Mouse (Mus musculus) gastrocnemius, adult 8-10 months (tissue): Measurements from ENCODE around the gene Zfp36l2. TPM values are rescaled to one million over a fixed set of nuclear protein-coding genes. Genes with fewer than 3 reads are reported as not detected.

Experiments used
- DNase-seq, 2 experiments: peaks; one replicate each; pipeline ENCODE4 v3.0.0; 2022; ENCODE audit warnings: low spot score in 2 of 2
- total RNA-seq, 4 experiments: library from RNA; stranded (reverse); gene quantifications; 2 replicates each; pipeline ENCODE4 v1.2.4; 2022

Zfp36l2 gene
- total RNA-seq, 4 experiments from 2014 or later = 5.1 to 10.3 (median 7.5) TPM

DNA sequence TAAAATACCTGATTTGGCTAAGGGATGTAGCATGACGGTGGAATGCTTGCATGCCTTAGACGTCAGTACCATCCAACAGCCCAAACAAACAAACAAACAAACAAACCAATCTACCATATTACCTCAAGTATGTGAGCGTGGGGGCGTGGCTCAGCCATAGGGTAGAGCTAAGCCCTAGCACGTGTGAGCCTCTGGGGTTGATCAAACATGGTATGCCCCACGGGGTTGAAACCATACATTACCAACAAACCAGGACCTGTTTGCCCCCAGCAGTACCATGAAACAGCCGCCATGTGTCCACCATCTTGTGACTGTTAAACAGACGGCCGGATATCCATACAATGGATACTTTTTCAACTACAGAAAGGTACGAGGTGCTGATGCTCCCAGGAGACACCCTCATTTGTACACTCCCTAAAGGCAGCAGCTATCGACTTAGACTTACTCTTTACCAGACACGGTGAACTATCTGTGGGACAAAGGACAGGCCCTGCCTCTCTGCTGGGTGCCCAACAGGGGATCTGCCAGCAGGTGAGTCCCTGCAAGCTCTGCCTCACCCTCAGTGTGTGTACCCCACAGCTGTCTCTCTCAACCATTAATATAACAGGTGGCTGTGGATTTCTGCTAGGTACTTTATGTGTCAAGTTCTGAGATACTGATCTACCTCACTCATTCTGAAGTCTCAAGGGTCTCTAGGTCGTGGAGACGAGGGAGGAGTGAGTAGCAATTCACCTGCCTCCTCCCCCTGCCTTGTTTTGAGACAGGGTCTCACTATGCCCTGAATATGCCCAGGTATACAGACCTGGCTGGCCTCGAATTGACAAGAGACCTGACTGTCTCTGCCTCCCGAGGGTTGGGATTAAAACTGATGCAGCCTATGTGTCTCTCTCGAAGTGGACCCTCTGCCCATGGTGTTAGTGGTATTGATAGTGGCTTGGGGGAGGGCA, 8.4 kb downstream of the Zfp36l2 start:
- no peak for DNase-seq

GRCm38 (mm10) chr17:84177481-84177880, 10.3 kb downstream of the Zfp36l2 start:
- no peak for DNase-seq

DNA sequence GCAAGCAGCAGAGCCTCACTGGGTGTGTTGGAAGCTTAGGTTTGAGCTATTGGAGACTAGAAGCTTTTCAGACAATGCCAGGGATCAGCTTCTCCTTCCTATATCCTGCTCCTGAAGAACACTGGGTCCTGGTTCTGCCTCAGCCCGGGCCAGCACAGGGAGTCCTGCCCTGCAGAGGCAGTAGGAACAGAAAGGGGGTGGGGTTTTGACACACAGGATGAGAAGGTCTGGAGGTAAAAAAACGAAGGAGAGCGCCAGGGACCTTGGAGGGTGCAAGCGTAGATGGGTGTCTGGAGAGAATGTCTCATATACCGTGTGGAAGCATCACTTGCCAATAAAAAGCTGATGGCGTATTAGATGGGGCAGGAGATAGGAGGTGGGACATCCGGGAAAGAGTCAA, 11.3 kb downstream of the Zfp36l2 start:
- no peak for DNase-seq

GRCm38 (mm10) chr17:84175196-84175595, 12.6 kb downstream of the Zfp36l2 start:
- no peak for DNase-seq

GRCm38 (mm10) chr17:84167377-84167776, 20.4 kb downstream of the Zfp36l2 start:
- DNase-seq = no peak

DNA sequence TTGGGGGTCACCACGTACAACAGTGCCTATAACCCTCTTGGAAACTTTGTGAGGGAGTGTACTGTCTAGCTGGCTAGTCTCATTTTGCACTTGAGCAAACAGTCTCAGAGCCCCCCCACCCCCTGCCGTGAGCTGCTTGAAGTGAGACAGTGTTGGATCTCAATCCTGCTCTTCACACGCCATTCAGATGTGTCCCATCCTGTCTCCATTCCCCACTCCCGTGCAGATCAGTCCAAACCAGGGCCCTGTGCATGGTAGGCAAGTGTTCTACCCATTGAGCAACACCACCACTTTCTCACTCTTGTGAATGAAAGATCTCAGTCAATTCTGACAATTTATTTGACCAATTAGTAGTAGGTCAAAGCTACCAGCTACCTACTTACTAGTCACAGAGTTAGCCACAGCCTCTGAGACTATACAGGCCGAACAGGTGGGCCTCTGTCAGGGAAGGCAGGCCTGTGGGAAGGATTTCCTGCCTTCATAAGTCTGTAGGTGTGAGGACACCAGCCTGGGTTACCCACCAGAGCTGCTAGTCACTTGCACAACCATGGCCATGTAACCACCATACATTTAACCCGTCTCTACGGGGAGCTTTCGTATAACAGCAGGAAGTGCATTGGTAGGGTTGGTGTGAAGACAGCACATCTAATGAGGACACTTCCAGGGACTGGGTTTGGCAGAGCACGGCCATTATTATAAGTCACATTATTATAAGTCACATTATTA, 21.4 kb downstream of the Zfp36l2 start:
- no peak for DNase-seq

GRCm38 (mm10) chr17:84165735-84166134, 22.0 kb downstream of the Zfp36l2 start:
- DNase-seq = no peak

GRCm38 (mm10) chr17:84164146-84164545, 23.6 kb downstream of the Zfp36l2 start:
- DNase-seq = no peak

- DNase-seq = no peak
Observed at GRCm38 (mm10) chr17:84163066-84163785, 24.5 kb downstream of the Zfp36l2 start.

DNA sequence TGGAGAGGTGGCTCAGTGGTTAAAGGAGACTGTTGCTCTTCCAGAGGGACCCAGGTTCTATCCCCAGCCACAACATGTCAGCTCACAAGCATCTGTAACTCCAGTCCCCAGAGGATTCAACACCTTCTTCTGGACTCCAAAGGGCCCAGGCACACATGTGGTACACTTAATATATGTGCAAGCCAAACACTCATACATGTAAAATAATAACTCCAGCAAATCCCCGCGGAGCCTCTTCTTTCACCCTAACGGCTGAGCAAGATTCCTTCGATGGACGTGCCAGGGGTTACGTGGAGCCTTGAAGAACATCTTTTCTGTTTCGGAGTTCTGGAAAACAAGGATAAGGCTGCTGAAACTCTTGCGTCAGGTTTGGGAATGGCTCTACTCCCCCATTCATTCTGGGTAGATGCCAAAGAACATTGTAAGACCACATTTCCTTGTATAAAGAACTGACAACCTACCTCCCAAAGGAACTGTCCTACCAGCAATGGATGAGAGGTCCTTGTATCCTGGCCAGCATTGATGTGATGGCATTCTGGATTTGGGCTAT, 25.5 kb downstream of the Zfp36l2 start:
- DNase-seq = no peak

DNA sequence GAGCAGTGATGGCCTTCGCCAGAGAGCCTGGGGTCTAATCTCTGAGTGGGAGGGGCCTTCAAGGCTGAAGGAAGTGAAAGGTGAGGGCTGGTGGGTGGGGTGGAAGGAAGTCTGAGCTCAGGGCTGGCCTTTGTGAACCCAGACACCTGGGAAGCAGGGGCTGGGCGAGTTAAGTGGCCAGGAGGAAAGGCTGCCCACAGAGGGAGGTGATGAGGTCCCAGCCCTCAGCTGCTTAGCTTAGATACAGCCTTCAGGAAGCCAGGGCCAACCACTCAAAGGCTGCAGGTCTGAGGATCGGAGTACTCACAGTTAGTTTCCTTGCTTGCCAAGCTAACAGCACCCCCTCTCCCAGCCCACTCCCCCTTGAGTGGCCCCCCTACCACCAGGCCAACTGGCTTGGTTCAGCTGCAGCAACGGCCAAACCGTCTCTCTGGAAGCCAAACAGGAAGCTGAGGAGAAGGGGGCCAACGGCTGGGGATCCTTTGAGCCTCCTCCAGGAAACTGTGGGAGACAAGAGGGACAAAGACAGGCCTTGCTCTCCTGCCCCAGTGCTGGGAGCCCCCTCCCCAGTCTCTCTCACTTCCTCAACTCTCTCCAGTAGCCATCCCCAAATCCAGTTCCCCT, 26.4 kb downstream of the Zfp36l2 start:
- no peak for DNase-seq

DNA sequence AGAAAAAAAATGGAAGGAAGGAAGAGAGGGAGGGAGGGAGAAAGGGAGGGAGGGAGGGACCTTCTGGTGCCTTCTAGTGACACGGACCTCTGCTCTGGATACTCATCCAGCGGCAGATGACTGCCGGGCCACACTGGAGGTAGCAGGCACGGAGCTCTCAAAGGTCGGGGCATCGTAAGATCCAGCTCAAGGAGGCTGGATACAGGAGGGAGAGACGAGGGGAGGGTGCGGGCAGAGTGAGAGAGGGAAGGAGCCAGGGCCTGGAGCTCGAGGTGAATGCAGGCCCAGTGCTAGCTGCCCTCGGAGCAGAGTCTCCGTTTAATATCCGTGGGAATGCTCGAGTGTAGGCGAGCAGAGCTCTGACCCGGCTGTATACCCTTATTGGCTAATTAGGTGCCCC, 28.9 kb downstream of the Zfp36l2 start:
- no peak for DNase-seq

- no peak for DNase-seq
Observed at GRCm38 (mm10) chr17:84158461-84158795, 29.3 kb downstream of the Zfp36l2 start.

DNA sequence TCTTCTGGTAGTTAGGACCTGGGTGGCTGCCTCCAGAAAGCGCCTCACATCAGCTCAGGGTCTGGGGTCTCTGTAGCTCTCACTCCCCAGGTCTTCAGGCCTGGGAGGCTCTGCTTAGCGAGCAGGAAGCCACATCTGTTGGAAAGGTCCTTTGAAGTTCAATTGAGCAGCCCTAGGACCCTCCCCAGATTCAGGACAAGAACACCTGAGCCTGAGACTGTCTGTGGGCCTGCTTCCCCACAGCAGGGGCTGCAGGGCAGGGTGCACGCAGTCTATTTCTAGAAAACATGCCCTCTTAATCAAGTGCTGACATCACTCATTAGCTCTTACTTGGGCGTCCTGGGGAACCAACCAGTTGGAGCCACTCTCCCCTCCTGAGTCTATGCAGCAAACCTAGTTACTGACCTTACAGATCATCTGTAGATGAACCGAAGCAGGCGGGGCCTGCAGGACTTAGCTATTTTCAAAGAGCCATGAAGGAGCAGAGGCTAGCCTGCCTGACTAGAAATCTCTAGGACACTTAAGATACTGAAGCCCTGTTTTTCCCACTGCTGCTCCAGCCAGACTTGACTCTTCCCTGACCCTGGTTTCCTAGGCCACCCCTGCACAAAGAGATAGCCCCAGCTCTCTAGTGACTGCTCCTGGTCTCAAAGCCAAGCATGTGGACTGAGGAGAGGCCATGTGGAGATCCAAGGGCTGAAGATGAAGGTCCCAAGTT, 29.8 kb downstream of the Zfp36l2 start:
- no peak for DNase-seq

GRCm38 (mm10) chr17:84156748-84157742, 30.7 kb downstream of the Zfp36l2 start:
- DNase-seq = no peak

DNA sequence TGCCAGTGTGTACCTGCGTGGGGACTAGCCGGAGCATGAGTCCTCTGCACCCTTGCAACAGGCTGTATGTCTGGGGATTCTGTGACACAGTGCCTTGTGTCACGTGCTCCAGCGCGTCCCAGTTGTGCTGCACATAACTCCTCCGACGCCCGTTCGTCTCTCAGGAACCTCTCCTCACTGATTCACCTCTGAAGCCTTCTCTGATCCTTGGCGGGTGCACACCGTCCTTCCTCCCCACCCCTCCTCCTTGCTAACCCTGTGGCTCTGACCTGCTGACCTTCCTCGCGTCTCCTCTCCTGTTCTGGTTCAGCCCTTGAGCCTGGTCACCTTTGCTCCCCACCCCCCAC, 31.5 kb downstream of the Zfp36l2 start:
- DNase-seq = no peak

GRCm38 (mm10) chr17:84155516-84156226, 32.1 kb downstream of the Zfp36l2 start:
- no peak for DNase-seq

GRCm38 (mm10) chr17:84155029-84155338, 32.8 kb downstream of the Zfp36l2 start:
- DNase-seq = no peak
